Mouse (Mus musculus) ES-Bruce4 (cell line): ENCODE results near the gene Rfx1. TPM values are rescaled to one million over a fixed set of nuclear protein-coding genes. Genes with fewer than 3 reads are reported as not detected.

ENCODE experiments used
- H3K27ac ChIP-seq: 2 replicates; pipeline ENCODE4 v1.5.1; 2012; ENCODE audit warnings: low read length, inconsistent platforms; ENCODE audit not compliant: insufficient read depth
- H3K27me3 ChIP-seq: 2 replicates; pipeline ENCODE4 v1.6.1; 2012; ENCODE audit warnings: mild to moderate bottlenecking, low read length, inconsistent platforms; ENCODE audit not compliant: control insufficient read depth, poor library complexity, insufficient read depth, severe bottlenecking
- H3K36me3 ChIP-seq: 2 replicates; pipeline ENCODE4 v1.6.1; 2012; ENCODE audit warnings: inconsistent platforms, mild to moderate bottlenecking, low read length, moderate library complexity; ENCODE audit not compliant: control insufficient read depth, poor library complexity, insufficient read depth, severe bottlenecking
- H3K4me1 ChIP-seq: one replicate; pipeline ENCODE4 v1.8.1; 2011; ENCODE audit warnings: low read length; ENCODE audit not compliant: control insufficient read depth, insufficient read depth
- H3K4me3 ChIP-seq: 2 replicates; pipeline ENCODE4 v1.5.1; 2011; ENCODE audit warnings: low read depth, mild to moderate bottlenecking, low read length
- H3K9ac ChIP-seq: 2 replicates; pipeline ENCODE4 v1.6.1; 2012; ENCODE audit warnings: low read depth, mild to moderate bottlenecking, inconsistent platforms; ENCODE audit not compliant: poor library complexity, severe bottlenecking
- H3K9me3 ChIP-seq: replicated peaks from 2 replicates; pipeline ENCODE4 v1.6.1; 2012; ENCODE audit warnings: mild to moderate bottlenecking, low read length, inconsistent platforms; ENCODE audit not compliant: control insufficient read depth, poor library complexity, insufficient read depth, severe bottlenecking
- CTCF ChIP-seq: IDR thresholded peaks from one replicate; pipeline ENCODE4 v1.8.1; 2011; ENCODE audit warnings: low read depth, low read length
- EP300 ChIP-seq: IDR thresholded peaks from 2 replicates; pipeline ENCODE4 v1.6.1; 2011; ENCODE audit warnings: low read depth, low read length; ENCODE audit not compliant: insufficient read depth
- POLR2A ChIP-seq: IDR thresholded peaks from one replicate; pipeline ENCODE4 v1.8.1; 2011; ENCODE audit warnings: low read length; ENCODE audit not compliant: insufficient read depth
- polyA plus RNA-seq: library from polyadenylated mRNA; stranded (reverse); fragments of >200 nt; gene quantifications from 2 replicates; pipeline ENCODE4 v1.2.4, GENCODE M21; 2011; ENCODE audit warnings: low read depth; ENCODE audit not compliant: missing spikeins, insufficient read depth, insufficient read length

The Rfx1 gene
- polyA plus RNA-seq, 1 experiment: 10.5 TPM

DNA sequence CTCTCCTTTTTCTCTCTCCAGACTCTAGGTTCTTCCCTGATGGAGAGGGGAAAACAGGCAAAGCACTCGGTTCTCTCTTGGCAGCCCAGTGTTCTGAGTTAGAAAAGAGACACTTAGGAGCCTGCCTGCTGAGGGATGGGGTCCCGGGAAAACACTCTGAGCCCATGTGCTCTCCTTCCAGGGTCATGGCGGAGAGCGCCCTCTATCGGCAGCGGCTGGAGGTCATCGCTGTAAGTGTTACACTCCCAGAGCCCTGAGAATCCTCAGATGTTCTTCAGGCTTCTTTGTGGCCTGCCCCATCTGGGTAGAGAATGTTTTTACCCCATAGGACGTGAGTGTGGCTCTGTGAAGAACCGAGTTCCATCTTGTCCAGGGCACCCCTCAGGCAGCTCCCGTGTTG lies 42.5 kb upstream of the Rfx1 start:
- H3K4me1 ChIP-seq: peaks cover 15% of the 10 kb centered on the region
- TF ChIP-seq CTCF: peak; percentile 98
- TF ChIP-seq EP300: 0 out of 2 replicates have a peak, but pooled peaks have one; percentile 67
- TF ChIP-seq POLR2A: no peak
- H3K27ac ChIP-seq: peak overlapping the region; percentile 62
- H3K4me3 ChIP-seq: no peak overlapping the region
- H3K9me3 ChIP-seq: no peaks in the 10 kb centered on the region; the same call in 1 of the 2 replicates
- peaks cover 12% of the 10 kb centered on the region for H3K36me3 ChIP-seq
- no peak overlapping the region for H3K9ac ChIP-seq
- H3K27me3 ChIP-seq: no peaks in the 10 kb centered on the region

- peak overlapping the region; percentile 4; the same call in 1 of the 2 replicates for H3K27ac ChIP-seq
- H3K36me3 ChIP-seq: peaks cover 17% of the 10 kb centered on the region
- H3K9me3 ChIP-seq: no peaks in the 10 kb centered on the region; the same call in 1 of the 2 replicates
- H3K9ac ChIP-seq: peak overlapping the region; percentile 81
- peaks cover 12% of the 10 kb centered on the region for H3K4me1 ChIP-seq
- TF ChIP-seq EP300 (no peak), POLR2A (peak; percentile 73)
- no peaks in the 10 kb centered on the region for H3K27me3 ChIP-seq
- peak overlapping the region; percentile 71 for H3K4me3 ChIP-seq
Measured at GRCm38 (mm10) chr8:84025863-84026262, 40.8 kb upstream of the Rfx1 start.

- peak overlapping the region; percentile 81; the same call in 1 of the 2 replicates for H3K9ac ChIP-seq
- H3K36me3 ChIP-seq: peaks cover 17% of the 10 kb centered on the region
- TF ChIP-seq EP300 (peak; percentile 65; the same call in 1 of the 2 replicates), CTCF (no peak), POLR2A (no peak)
- peak overlapping the region; percentile 13; the same call in 1 of the 2 replicates for H3K4me3 ChIP-seq
- no peaks in the 10 kb centered on the region for H3K27me3 ChIP-seq
- no peak overlapping the region for H3K27ac ChIP-seq
- H3K9me3 ChIP-seq: no peaks in the 10 kb centered on the region; the same call in 1 of the 2 replicates
- H3K4me1 ChIP-seq: peaks cover 10% of the 10 kb centered on the region
Measured at GRCm38 (mm10) chr8:84027449-84027848, 39.2 kb upstream of the Rfx1 start.

- TF ChIP-seq POLR2A: no peak
- no peak for TF ChIP-seq CTCF
- no peak for TF ChIP-seq EP300
- Histone ChIP-seq H3K9me3 (no peaks in the 10 kb centered on the region; the same call in 1 of the 2 replicates), H3K9ac (no peak overlapping the region), H3K36me3 (peaks cover 17% of the 10 kb centered on the region), H3K4me3 (no peak overlapping the region), H3K27me3 (no peaks in the 10 kb centered on the region), H3K27ac (no peak overlapping the region), H3K4me1 (peaks cover 4% of the 10 kb centered on the region)
Measured at GRCm38 (mm10) chr8:84029272-84029671, 37.4 kb upstream of the Rfx1 start.

- no peaks in the 10 kb centered on the region for H3K4me1 ChIP-seq
- H3K4me3 ChIP-seq: no peak overlapping the region
- TF ChIP-seq CTCF: no peak
- TF ChIP-seq EP300: no peak
- TF ChIP-seq POLR2A: no peak
- no peak overlapping the region for H3K9ac ChIP-seq
- H3K27me3 ChIP-seq: no peaks in the 10 kb centered on the region
- H3K27ac ChIP-seq: no peak overlapping the region
- H3K9me3 ChIP-seq: no peaks in the 10 kb centered on the region; the same call in 1 of the 2 replicates
- peaks cover 16% of the 10 kb centered on the region for H3K36me3 ChIP-seq
Measured at GRCm38 (mm10) chr8:84032777-84033176, 33.9 kb upstream of the Rfx1 start.

DNA sequence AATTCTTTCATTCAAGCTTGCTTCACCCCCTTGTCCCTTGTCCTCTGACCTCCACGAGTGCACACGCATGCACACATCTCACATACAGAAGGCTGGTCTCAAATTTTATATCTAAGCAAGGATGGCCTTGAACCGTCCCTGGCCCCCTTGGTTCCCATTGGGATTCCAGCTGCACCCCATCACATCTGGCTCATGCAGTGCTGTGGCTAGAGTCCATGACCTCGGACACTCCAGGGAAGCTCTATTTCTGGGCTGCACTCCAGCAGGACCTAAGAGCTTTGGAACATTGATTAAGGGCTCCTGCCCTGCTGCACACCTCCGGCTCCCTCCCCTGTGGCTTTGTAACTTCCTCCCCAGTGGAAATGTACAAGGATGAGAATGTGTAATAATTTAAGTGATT lies 28.6 kb upstream of the Rfx1 start:
- no peak for TF ChIP-seq CTCF
- TF ChIP-seq EP300: no peak
- no peak for TF ChIP-seq POLR2A
- no peaks in the 10 kb centered on the region for H3K27me3 ChIP-seq

More for the DNA sequence above, 28.6 kb upstream of the Rfx1 start:
- no peak overlapping the region for H3K4me3 ChIP-seq
- no peaks in the 10 kb centered on the region for H3K4me1 ChIP-seq
- no peak overlapping the region for H3K27ac ChIP-seq
- H3K9me3 ChIP-seq: no peaks in the 10 kb centered on the region
- H3K36me3 ChIP-seq: no peaks in the 10 kb centered on the region
- H3K9ac ChIP-seq: no peak overlapping the region
